ENCODE assay signal across 20 mouse cellular contexts in the genomic region with DNA sequence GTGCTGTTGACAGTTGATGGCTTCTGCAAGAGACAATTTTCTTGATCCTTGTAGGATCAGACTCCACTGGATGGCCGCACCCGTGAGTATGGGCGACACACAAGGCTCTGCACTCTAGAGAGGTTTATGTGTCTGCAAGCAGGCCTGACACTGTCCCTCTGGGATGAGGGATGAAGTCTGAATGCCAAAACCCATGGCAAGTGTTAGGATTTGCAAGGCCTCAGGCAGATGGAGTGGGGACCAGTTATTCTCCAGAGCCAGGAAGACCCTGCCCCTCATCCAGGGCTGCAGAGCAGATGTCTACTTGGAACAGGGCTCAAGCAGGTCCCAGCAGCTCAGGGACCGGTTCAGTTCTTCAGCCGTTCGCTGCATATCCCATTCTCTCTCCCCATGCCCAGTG. TPM values are rescaled to one million over a fixed set of nuclear protein-coding genes. Genes with fewer than 3 reads are reported as not detected.
DNase-seq lines count a peak whose midpoint lies in the region; ATAC-seq and TF ChIP-seq lines count a peak whose summit lies in the region.
"Had no signal": no experiment of that assay in that cellular context is flagged by ENCODE, and none has a peak within 500 bp of the region (broad histone marks: within the 10 kb centered on the region; RNA-seq: fewer than 3 reads in every experiment).

No protein-coding gene starts in this region.

- peaks cover 9% of the 10 kb centered on the region for H3K4me1 ChIP-seq in heart, embryonic 11.5 days (ENCODE audit: control insufficient read depth, insufficient read depth, low read length)
- peaks cover 6% of the 10 kb centered on the region; the same call in 1 of the 2 replicates for H3K4me1 ChIP-seq in hindbrain, embryonic 13.5 days (replicated peaks)
- H3K4me1 ChIP-seq in hindbrain, embryonic 16.5 days (ENCODE audit: control insufficient read depth, insufficient read depth, low read depth, low read length): peaks cover 4% of the 10 kb centered on the region; the same call in 1 of the 2 replicates
- 0 out of 2 replicates have a peak, but pooled peaks cover 5% of the 10 kb centered on the region for H3K4me1 ChIP-seq in lung, embryonic 14.5 days (ENCODE audit: insufficient read depth)
- H3K4me1 ChIP-seq in lung, adult 2 months (ENCODE audit: control insufficient read depth, insufficient read depth, low read length): peaks cover 7% of the 10 kb centered on the region
- H3K4me1 ChIP-seq in limb, embryonic 12.5 days (replicated peaks): peaks cover 13% of the 10 kb centered on the region
- H3K4me1 ChIP-seq: midbrain, embryonic 12.5 days had no signal

- H3K27ac ChIP-seq in heart, embryonic 11.5 days (ENCODE audit: low read depth, low read length): peak overlapping the region; percentile 36; the same call in 1 of the 2 replicates
- H3K27ac ChIP-seq in hindbrain, embryonic 13.5 days: peak overlapping the region; percentile 23; the same call in 1 of the 2 replicates
- H3K27ac ChIP-seq in hindbrain, embryonic 16.5 days (ENCODE audit: low read depth, low read length): no peak overlapping the region
- peak overlapping the region; percentile 48; the same call in 1 of the 2 replicates for H3K27ac ChIP-seq in lung, embryonic 14.5 days (ENCODE audit: low read depth)
- H3K27ac ChIP-seq in limb, embryonic 12.5 days: peak overlapping the region; percentile 53; the same call in 1 of the 2 replicates
- H3K27ac ChIP-seq: hindbrain, embryonic 14.5 days; layer of hippocampus, adult 2 months; midbrain, embryonic 12.5 days had no signal

- ATAC-seq in heart, embryonic 11.5 days (replicated peaks; ENCODE audit: insufficient number of reproducible peaks, low FRiP score, low TSS enrichment): no peak
- ATAC-seq in hindbrain, embryonic 13.5 days (ENCODE audit: low FRiP score): no peak
- no peak for ATAC-seq in hindbrain, embryonic 16.5 days
- no peak for ATAC-seq in lung, embryonic 14.5 days (ENCODE audit: insufficient read depth)
- no peak for ATAC-seq in limb, embryonic 12.5 days (ENCODE audit: insufficient number of reproducible peaks, insufficient read depth, low FRiP score, low TSS enrichment, low read depth)

- TF ChIP-seq CTCF in lung, embryonic 14.5 days (IDR thresholded peaks at IDR 0.05; ENCODE audit: low read depth): no peak
- no peak for TF ChIP-seq CTCF in lung, adult 2 months (IDR thresholded peaks at IDR 0.05; ENCODE audit: insufficient read depth, low read length)

- TF ChIP-seq POLR2A in lung, adult 2 months (IDR thresholded peaks at IDR 0.05; ENCODE audit: borderline replicate concordance, extremely low read depth, low read depth, low read length): no peak

- no peaks in the 10 kb centered on the region for H3K9me3 ChIP-seq in heart, embryonic 11.5 days (replicated peaks; ENCODE audit: control insufficient read depth, low read length)
- no peaks in the 10 kb centered on the region for H3K9me3 ChIP-seq in hindbrain, embryonic 13.5 days
- H3K9me3 ChIP-seq in hindbrain, embryonic 16.5 days (ENCODE audit: control insufficient read depth, low read length): no peaks in the 10 kb centered on the region
- H3K9me3 ChIP-seq in lung, embryonic 14.5 days (ENCODE audit: low read depth, low read length): no peaks in the 10 kb centered on the region
- H3K9me3 ChIP-seq in limb, embryonic 12.5 days: no peaks in the 10 kb centered on the region
- H3K9me3 ChIP-seq: limb, embryonic 13.5 days; midbrain, embryonic 12.5 days had no signal

- 83% methylated on average over 6 of the region's 6 CpGs for WGBS in heart, embryonic 11.5 days (ENCODE audit: insufficient replicate concordance)
- WGBS in hindbrain, embryonic 13.5 days: 93% methylated on average over 6 of the region's 6 CpGs
- 85% methylated on average over 6 of the region's 6 CpGs for WGBS in hindbrain, embryonic 16.5 days
- 88% methylated on average over 6 of the region's 6 CpGs for WGBS in lung, embryonic 14.5 days
- WGBS in lung, adult 2 months: 93% methylated on average over 6 of the region's 6 CpGs
- WGBS in limb, embryonic 12.5 days: 87% methylated on average over 6 of the region's 6 CpGs

- no peaks in the 10 kb centered on the region for H3K27me3 ChIP-seq in heart, embryonic 11.5 days (ENCODE audit: control insufficient read depth, insufficient read depth, low read length)
- H3K27me3 ChIP-seq in hindbrain, embryonic 13.5 days: 0 out of 2 replicates have a peak, but pooled peaks cover 9% of the 10 kb centered on the region
- 0 out of 2 replicates have a peak, but pooled peaks cover 1% of the 10 kb centered on the region for H3K27me3 ChIP-seq in hindbrain, embryonic 16.5 days (replicated peaks; ENCODE audit: control insufficient read depth, insufficient read depth, low read length)
- H3K27me3 ChIP-seq in lung, embryonic 14.5 days (ENCODE audit: insufficient read depth, low read length): no peaks in the 10 kb centered on the region
- H3K27me3 ChIP-seq in limb, embryonic 12.5 days: no peaks in the 10 kb centered on the region
- H3K27me3 ChIP-seq: limb, embryonic 13.5 days had no signal

- no peaks in the 10 kb centered on the region for H3K36me3 ChIP-seq in heart, embryonic 11.5 days (ENCODE audit: control insufficient read depth, insufficient read depth, low read length)
- H3K36me3 ChIP-seq in hindbrain, embryonic 13.5 days: no peaks in the 10 kb centered on the region
- no peaks in the 10 kb centered on the region for H3K36me3 ChIP-seq in hindbrain, embryonic 16.5 days (ENCODE audit: control insufficient read depth, insufficient read depth, low read length)
- H3K36me3 ChIP-seq in lung, embryonic 14.5 days (ENCODE audit: insufficient read depth): no peaks in the 10 kb centered on the region
- no peaks in the 10 kb centered on the region for H3K36me3 ChIP-seq in limb, embryonic 12.5 days
- H3K36me3 ChIP-seq: limb, embryonic 13.5 days; midbrain, embryonic 12.5 days had no signal

- no peak overlapping the region for H3K9ac ChIP-seq in heart, embryonic 11.5 days (ENCODE audit: low read depth, low read length)
- no peak overlapping the region for H3K9ac ChIP-seq in hindbrain, embryonic 13.5 days
- H3K9ac ChIP-seq in hindbrain, embryonic 16.5 days (ENCODE audit: low read depth, low read length): no peak overlapping the region
- H3K9ac ChIP-seq in lung, embryonic 14.5 days: no peak overlapping the region
- no peak overlapping the region; the same call in 1 of the 2 replicates for H3K9ac ChIP-seq in limb, embryonic 12.5 days (replicated peaks)
- H3K9ac ChIP-seq: hindbrain, embryonic 14.5 days; midbrain, embryonic 12.5 days had no signal

- H3K4me3 ChIP-seq in heart, embryonic 11.5 days (ENCODE audit: low read depth, low read length): no peak overlapping the region
- H3K4me3 ChIP-seq in hindbrain, embryonic 13.5 days: no peak overlapping the region
- no peak overlapping the region for H3K4me3 ChIP-seq in hindbrain, embryonic 16.5 days (ENCODE audit: low read length)
- H3K4me3 ChIP-seq in lung, embryonic 14.5 days (ENCODE audit: low read depth, low read length): no peak overlapping the region
- no peak overlapping the region for H3K4me3 ChIP-seq in lung, adult 2 months (replicated peaks; ENCODE audit: extremely low read depth, low read depth, low read length)
- H3K4me3 ChIP-seq in limb, embryonic 12.5 days (replicated peaks): no peak overlapping the region
- H3K4me3 ChIP-seq: layer of hippocampus, adult 2 months; limb, embryonic 13.5 days; midbrain, embryonic 12.5 days had no signal

- H3K4me2 ChIP-seq in heart, embryonic 11.5 days: no peak overlapping the region
- no peak overlapping the region for H3K4me2 ChIP-seq in hindbrain, embryonic 13.5 days
- H3K4me2 ChIP-seq in hindbrain, embryonic 16.5 days (ENCODE audit: low read length): no peak overlapping the region
- H3K4me2 ChIP-seq in lung, embryonic 14.5 days: no peak overlapping the region
- no peak overlapping the region for H3K4me2 ChIP-seq in limb, embryonic 12.5 days
- H3K4me2 ChIP-seq: hindbrain, embryonic 14.5 days; midbrain, embryonic 12.5 days had no signal

- DNase-seq in heart, postnatal 14 days: no peak
- no peak for DNase-seq in lung, embryonic 14.5 days
- no peak for DNase-seq in lung, adult 2 months
- no peak for DNase-seq in thymus, postnatal 25 days
- DNase-seq: adrenal gland, postnatal 10 days; B cell, adult 2 months; cerebellum, adult 11 months; cerebellum, postnatal 36 days; gastrocnemius, postnatal 10 days; kidney, adult 2 months; right cerebral cortex, postnatal 14 days; thymus, postnatal 36 days had no signal

- intact Hi-C loops in heart, postnatal 14 days (cut with DNase I): loop anchor here (2.0 kb wide), 1 partner anchor 19 kb away; no protein-coding TSS in a partner anchor

RNA-seq across cellular contexts. Expression of a gene that starts 7.9 kb away (rescaled TPM):
- polyA plus RNA-seq in heart, embryonic 11.5 days (2014; fragmentation: Nextera tagmentation; extraction: Ambion mirVana): 15.8 and 16.5 TPM in 2 replicates
- 10 to 100 TPM; 21.1 to 21.5 TPM for total RNA-seq in heart, postnatal 14 days (2021)
- polyA plus RNA-seq in hindbrain, embryonic 13.5 days (2015; fragmentation: Nextera tagmentation; extraction: Ambion mirVana): 23.0 and 25.5 TPM in 2 replicates
- polyA plus RNA-seq in hindbrain, embryonic 16.5 days (2015; fragmentation: Nextera tagmentation; extraction: Ambion mirVana): 17.9 and 36.4 TPM in 2 replicates
- 28.9 and 29.0 TPM in 2 replicates for polyA plus RNA-seq in lung, embryonic 14.5 days (2014; fragmentation: Nextera tagmentation; extraction: Ambion mirVana)
- 32.0 and 34.1 TPM in 2 replicates for polyA plus RNA-seq in lung, adult 2 months (2012; rRNA removed)
- 11.5 and 13.0 TPM in 2 replicates for polyA plus RNA-seq in limb, embryonic 12.5 days (2016; fragmentation: Nextera tagmentation; extraction: Ambion mirVana)

RNA-seq across cellular contexts. Expression of a gene that starts 51.0 kb away (rescaled TPM):
- 1,282 and 1,314 TPM in 2 replicates for polyA plus RNA-seq in heart, embryonic 11.5 days (2014; fragmentation: Nextera tagmentation; extraction: Ambion mirVana)
- 1,000 to 10,000 TPM; 1,406 to 1,431 TPM for total RNA-seq in heart, postnatal 14 days (2021)
- 734 and 738 TPM in 2 replicates for polyA plus RNA-seq in hindbrain, embryonic 13.5 days (2015; fragmentation: Nextera tagmentation; extraction: Ambion mirVana)
- polyA plus RNA-seq in hindbrain, embryonic 16.5 days (2015; fragmentation: Nextera tagmentation; extraction: Ambion mirVana): 694 and 757 TPM in 2 replicates
- polyA plus RNA-seq in lung, embryonic 14.5 days (2014; fragmentation: Nextera tagmentation; extraction: Ambion mirVana): 647 and 712 TPM in 2 replicates
- polyA plus RNA-seq in lung, adult 2 months (2012; rRNA removed): 10.4 and 20.5 TPM in 2 replicates
- polyA plus RNA-seq in limb, embryonic 12.5 days (2016; fragmentation: Nextera tagmentation; extraction: Ambion mirVana): 648 and 683 TPM in 2 replicates

RNA-seq across cellular contexts. Expression of a gene that starts 55.6 kb away (rescaled TPM):
- polyA plus RNA-seq in heart, embryonic 11.5 days (2014; fragmentation: Nextera tagmentation; extraction: Ambion mirVana): 0.23 and 0.31 TPM in 2 replicates
- total RNA-seq in heart, postnatal 14 days (2021): 1 to 10 TPM in 1 of 2 experiments, under 1 TPM in 1; 0.17 to 1.1 TPM
- 0.38 and 0.48 TPM in 2 replicates for polyA plus RNA-seq in hindbrain, embryonic 13.5 days (2015; fragmentation: Nextera tagmentation; extraction: Ambion mirVana)
- polyA plus RNA-seq in hindbrain, embryonic 16.5 days (2015; fragmentation: Nextera tagmentation; extraction: Ambion mirVana): 0.24 and 0.29 TPM in 2 replicates
- polyA plus RNA-seq in lung, embryonic 14.5 days (2014; fragmentation: Nextera tagmentation; extraction: Ambion mirVana): 0.15 and 0.18 TPM in 2 replicates
- polyA plus RNA-seq in lung, adult 2 months (2012; rRNA removed): 0.05 and 0.09 TPM in 2 replicates
- polyA plus RNA-seq in limb, embryonic 12.5 days (2016; fragmentation: Nextera tagmentation; extraction: Ambion mirVana): 0.97 and 1.4 TPM in 2 replicates
- polyA plus RNA-seq: kidney, adult 2 months had no signal

Comparison
In these comparisons a context has a peak if more than half of its experiments do, and no peak if none do; other contexts are left out.
1. RNA of a gene that starts 51.0 kb away (polyA plus RNA-seq): 1,282 to 1,314 TPM in heart, embryonic 11.5 days, 694 to 757 TPM in hindbrain, embryonic 16.5 days, 734 to 738 TPM in hindbrain, embryonic 13.5 days, 648 to 683 TPM in limb, embryonic 12.5 days and 647 to 712 TPM in lung, embryonic 14.5 days; 10.4 to 20.5 TPM in lung, adult 2 months; every median in the first group is over 10 times any median in the second.